Mouse (Mus musculus) liver, postnatal 0 days (tissue): ENCODE results near the gene Eef1g.

Source experiments
- CTCF ChIP-seq: sonication (generic); IDR thresholded peaks from 2 replicates; pipeline ENCODE4 v1.5.1; 2016; ENCODE audit warnings: antibody characterized with exemption, low read depth
- EP300 ChIP-seq: IDR thresholded peaks from 2 replicates; pipeline ENCODE4 v1.6.1; 2016; ENCODE audit warnings: antibody characterized with exemption, low read depth, mild to moderate bottlenecking

DNA sequence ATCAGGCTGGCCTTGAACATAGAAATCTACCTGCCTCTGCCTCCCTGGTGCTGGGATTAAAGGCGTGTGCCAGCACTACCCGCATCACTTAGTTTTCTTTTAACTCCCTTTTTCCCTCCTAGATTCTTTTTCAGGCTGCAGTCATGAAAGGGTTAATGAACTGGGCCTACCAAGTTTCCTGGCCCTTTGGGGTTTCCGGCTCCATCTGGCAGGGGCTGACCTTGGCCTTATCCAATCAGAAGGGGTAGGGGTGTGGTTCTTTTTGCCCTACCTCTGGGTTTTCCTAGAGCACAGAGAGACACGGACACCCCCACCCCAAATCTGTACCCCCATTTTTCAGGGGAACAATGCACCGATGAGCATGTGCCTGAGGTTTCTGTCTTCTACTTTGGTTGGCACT, 22.1 kb upstream of the Eef1g start:
- TF ChIP-seq EP300 (no peak), CTCF (no peak)
